Mouse (Mus musculus): ENCODE results near the gene Csnk2a1.

GRCm38 (mm10) chr2:152189213-152189612, 37.4 kb upstream of the Csnk2a1 start:
- TF ChIP-seq GATA1 (IDR thresholded peaks at IDR 0.05; ENCODE audit: low read length) (no peak), TAL1 (IDR thresholded peaks at IDR 0.05; ENCODE audit: low read length) (no peak)
